Mouse (Mus musculus): Measurements from ENCODE around the gene Gm128. TPM values are rescaled to one million over a fixed set of nuclear protein-coding genes. Genes with fewer than 3 reads are reported as not detected.
"Not testable (repeated sequence)": the region's sequence is repeated elsewhere in the genome, so short reads cannot be mapped to it uniquely, and the experiment has no call there.

Gene Gm128
- polyA plus RNA-seq, 1 experiment from 2014 or later = 0.88 TPM

- Histone ChIP-seq H3K4me2 (replicated peaks) (peak within 1 kb of the TSS; percentile 93), H3K9ac (peak within 1 kb of the TSS; percentile 91), H3K9me3 (no peaks in the 10 kb centered on the region), H3K4me1 (peaks cover 43% of the 10 kb centered on the region), H3K27me3 (no peaks in the 10 kb centered on the region), H3K4me3 (peak within 1 kb of the TSS; percentile 85), H3K36me3 (peaks cover 46% of the 10 kb centered on the region), H3K27ac (peak within 1 kb of the TSS; percentile 96)
- 1% methylated on average over 64 of the region's 64 CpGs for WGBS
- ATAC-seq (ENCODE audit: low FRiP score, low read depth) = peak; percentile 92
These were observed 13.1 kb downstream of the Gm128 start, which contains the start of gene Cdc42se1 for GRCm38 (mm10) chr3:95228148-95228893. Cdc42se1 (plus strand) TSS chr3:95228732.

- peak overlapping the region; percentile 96; the same call in 1 of the 2 replicates for H3K27ac ChIP-seq
These were observed 14.2 kb downstream of the Gm128 start for GRCm38 (mm10) chr3:95227214-95227613.

GRCm38 (mm10) chr3:95224295-95224694 is 17.1 kb downstream of the Gm128 start:
- H3K27ac ChIP-seq = no peak overlapping the region
- no peak for ATAC-seq (ENCODE audit: low FRiP score, low read depth)
- H3K4me1 ChIP-seq = peaks cover 22% of the 10 kb centered on the region
- H3K9ac ChIP-seq = no peak overlapping the region; the same call in 1 of the 2 replicates
- WGBS = 27% methylated on average over 6 of the region's 6 CpGs
- H3K9me3 ChIP-seq = no peaks in the 10 kb centered on the region
- peaks cover 58% of the 10 kb centered on the region for H3K36me3 ChIP-seq
- no peak overlapping the region for H3K4me3 ChIP-seq
- H3K4me2 ChIP-seq (replicated peaks) = no peak overlapping the region; the same call in 1 of the 2 replicates
- no peaks in the 10 kb centered on the region for H3K27me3 ChIP-seq

More at GRCm38 (mm10) chr3:95227214-95227613, 14.2 kb downstream of the Gm128 start:
- Histone ChIP-seq H3K9ac (peak overlapping the region; percentile 91), H3K4me3 (peak overlapping the region; percentile 85), H3K27me3 (no peaks in the 10 kb centered on the region), H3K36me3 (peaks cover 46% of the 10 kb centered on the region), H3K9me3 (no peaks in the 10 kb centered on the region), H3K4me2 (replicated peaks) (peak overlapping the region; percentile 93), H3K4me1 (peaks cover 43% of the 10 kb centered on the region)
- ATAC-seq (ENCODE audit: low FRiP score, low read depth) = no peak
- 28% methylated on average over 1 of the region's 1 CpGs for WGBS

- WGBS = 95% methylated on average over 2 of the region's 2 CpGs
- Histone ChIP-seq H3K27me3 (no peaks in the 10 kb centered on the region), H3K4me2 (replicated peaks) (no peak overlapping the region), H3K9ac (no peak overlapping the region), H3K36me3 (peaks cover 64% of the 10 kb centered on the region), H3K27ac (no peak overlapping the region), H3K9me3 (no peaks in the 10 kb centered on the region), H3K4me3 (no peak overlapping the region), H3K4me1 (peaks cover 27% of the 10 kb centered on the region)
- no peak for ATAC-seq (ENCODE audit: low FRiP score, low read depth)
These were observed 18.4 kb downstream of the Gm128 start for GRCm38 (mm10) chr3:95223041-95223440.

GRCm38 (mm10) chr3:95218466-95219137 is 22.8 kb downstream of the Gm128 start:
- peaks cover 13% of the 10 kb centered on the region for H3K4me1 ChIP-seq
- H3K9ac ChIP-seq = peak overlapping the region; percentile 92
- H3K4me3 ChIP-seq = peak overlapping the region; percentile 70
- H3K27me3 ChIP-seq = no peaks in the 10 kb centered on the region
- H3K27ac ChIP-seq = peak overlapping the region; percentile 100
- peaks cover 60% of the 10 kb centered on the region for H3K36me3 ChIP-seq
- peak overlapping the region; percentile 71 for H3K4me2 ChIP-seq (replicated peaks)
- no peak for ATAC-seq (ENCODE audit: low FRiP score, low read depth)
- 78% methylated on average over 6 of the region's 6 CpGs for WGBS
- no peaks in the 10 kb centered on the region for H3K9me3 ChIP-seq

- Histone ChIP-seq H3K4me1 (peaks cover 13% of the 10 kb centered on the region), H3K4me2 (replicated peaks) (peak within 1 kb of the TSS; percentile 71), H3K4me3 (peak within 1 kb of the TSS; percentile 70), H3K27me3 (no peaks in the 10 kb centered on the region), H3K36me3 (peaks cover 50% of the 10 kb centered on the region), H3K9me3 (no peaks in the 10 kb centered on the region), H3K9ac (peak within 1 kb of the TSS; percentile 92), H3K27ac (peak within 1 kb of the TSS; percentile 100)
- under 1% methylated on average over 55 of the region's 56 CpGs for WGBS
- ATAC-seq (ENCODE audit: low FRiP score, low read depth) = peak; percentile 94
These were observed 23.9 kb downstream of the Gm128 start, which contains the start of gene Gabpb2 for GRCm38 (mm10) chr3:95217255-95218134. Gabpb2 (minus strand) TSS chr3:95217916.

GRCm38 (mm10) chr3:95216655-95217254 is 24.6 kb downstream of the Gm128 start:
- H3K9me3 ChIP-seq = no peaks in the 10 kb centered on the region
- WGBS = 12% methylated on average over 4 of the region's 4 CpGs
- peak; percentile 43; the same call in 1 of the 2 replicates for ATAC-seq (ENCODE audit: low FRiP score, low read depth)
- peak overlapping the region; percentile 92 for H3K9ac ChIP-seq
- peaks cover 13% of the 10 kb centered on the region for H3K4me1 ChIP-seq
- peak overlapping the region; percentile 71 for H3K4me2 ChIP-seq (replicated peaks)
- peak overlapping the region; percentile 100 for H3K27ac ChIP-seq
- H3K27me3 ChIP-seq = no peaks in the 10 kb centered on the region
- peaks cover 49% of the 10 kb centered on the region for H3K36me3 ChIP-seq
- peak overlapping the region; percentile 70 for H3K4me3 ChIP-seq

- Histone ChIP-seq H3K9ac (no peak overlapping the region), H3K36me3 (peaks cover 46% of the 10 kb centered on the region), H3K27me3 (no peaks in the 10 kb centered on the region), H3K4me3 (no peak overlapping the region), H3K27ac (no peak overlapping the region), H3K9me3 (no peaks in the 10 kb centered on the region), H3K4me2 (replicated peaks) (no peak overlapping the region), H3K4me1 (peaks cover 12% of the 10 kb centered on the region)
- WGBS = 94% methylated on average over 1 of the region's 1 CpGs
- ATAC-seq (ENCODE audit: low FRiP score, low read depth) = no peak
These were observed 27.8 kb downstream of the Gm128 start for GRCm38 (mm10) chr3:95213609-95213975.

- H3K4me1 ChIP-seq; H3K9ac ChIP-seq; ATAC-seq (ENCODE audit: low FRiP score, low read depth); H3K9me3 ChIP-seq; H3K4me3 ChIP-seq; H3K4me2 ChIP-seq (replicated peaks); H3K27ac ChIP-seq; H3K27me3 ChIP-seq: not testable (repeated sequence)
- WGBS = 85% methylated on average over 9 of the region's 10 CpGs
- H3K36me3 ChIP-seq = peaks cover 48% of the 10 kb centered on the region
These were observed 28.3 kb downstream of the Gm128 start for GRCm38 (mm10) chr3:95212889-95213608.

GRCm38 (mm10) chr3:95210585-95210984 is 30.8 kb downstream of the Gm128 start:
- no peak for ATAC-seq (ENCODE audit: low FRiP score, low read depth)
- Histone ChIP-seq H3K9me3 (no peaks in the 10 kb centered on the region), H3K27ac (no peak overlapping the region), H3K4me2 (replicated peaks) (no peak overlapping the region), H3K36me3 (peaks cover 67% of the 10 kb centered on the region), H3K9ac (no peak overlapping the region), H3K4me3 (no peak overlapping the region), H3K4me1 (no peaks in the 10 kb centered on the region), H3K27me3 (no peaks in the 10 kb centered on the region)
- WGBS = 85% methylated on average over 2 of the region's 2 CpGs

- Histone ChIP-seq H3K9me3 (no peaks in the 10 kb centered on the region), H3K9ac (no peak overlapping the region), H3K4me3 (no peak overlapping the region), H3K4me1 (no peaks in the 10 kb centered on the region), H3K27me3 (no peaks in the 10 kb centered on the region), H3K36me3 (peaks cover 72% of the 10 kb centered on the region), H3K4me2 (replicated peaks) (no peak overlapping the region), H3K27ac (no peak overlapping the region)
- WGBS = 78% methylated on average over 4 of the region's 4 CpGs
- no peak for ATAC-seq (ENCODE audit: low FRiP score, low read depth)
These were observed 33.1 kb downstream of the Gm128 start for GRCm38 (mm10) chr3:95208286-95208685.
